Mouse (Mus musculus): ENCODE measurements at regions not wholly inside any gene's neighbourhood (a gene's known extent, or its start where the extent isn't known, plus 50 kb on each side); places are given as distances from the start of the nearest gene placed in this dataset.

- DNase-seq (ENCODE audit: extremely low spot score in 1 of 2, low spot score in 2 of 2): no peak
- intact Hi-C loops (cut with DNase I): no loop called here
Observed at GRCm38 (mm10) chr6:16064691-16065090, 344.2 kb downstream of the Mdfic start.

- no peak for DNase-seq (ENCODE audit: extremely low spot score in 1 of 2, low spot score in 2 of 2)
Observed at GRCm38 (mm10) chr6:16065121-16065520, 344.7 kb downstream of the Mdfic start.

GRCm38 (mm10) chr6:16076266-16076665 is 355.8 kb downstream of the Mdfic start:
- intact Hi-C loops (cut with DNase I): no loop called here
- DNase-seq (ENCODE audit: extremely low spot score in 1 of 2, low spot score in 2 of 2): no peak

More at GRCm38 (mm10) chr6:16065121-16065520, 344.7 kb downstream of the Mdfic start:
- intact Hi-C loops (cut with DNase I): no loop called here

- DNase-seq (ENCODE audit: extremely low spot score in 1 of 2, low spot score in 2 of 2): no peak
- intact Hi-C loops (cut with DNase I): no loop called here
Observed at GRCm38 (mm10) chr6:16077195-16077810, 356.8 kb downstream of the Mdfic start.

GRCm38 (mm10) chr6:16077917-16078316 is 357.5 kb downstream of the Mdfic start:
- intact Hi-C loops (cut with DNase I): no loop called here
- no peak for DNase-seq (ENCODE audit: extremely low spot score in 1 of 2, low spot score in 2 of 2)

- DNase-seq (ENCODE audit: extremely low spot score in 1 of 2, low spot score in 2 of 2): no peak
- intact Hi-C loops (cut with DNase I): no loop called here
Observed at GRCm38 (mm10) chr6:16086952-16087537, 366.6 kb downstream of the Mdfic start.

GRCm38 (mm10) chr6:16098761-16099160 is 378.3 kb downstream of the Mdfic start:
- no peak for DNase-seq (ENCODE audit: extremely low spot score in 1 of 2, low spot score in 2 of 2)
- intact Hi-C loops (cut with DNase I): no loop called here

- intact Hi-C loops (cut with DNase I): no loop called here
- no peak for DNase-seq (ENCODE audit: extremely low spot score in 1 of 2, low spot score in 2 of 2)
Observed at GRCm38 (mm10) chr6:16141009-16141408, 420.5 kb downstream of the Mdfic start.

- no peak for DNase-seq (ENCODE audit: extremely low spot score in 1 of 2, low spot score in 2 of 2)
- intact Hi-C loops (cut with DNase I): no loop called here
Observed at GRCm38 (mm10) chr6:16144538-16144937, 424.1 kb downstream of the Mdfic start.

- intact Hi-C loops (cut with DNase I): no loop called here
- no peak for DNase-seq (ENCODE audit: extremely low spot score in 1 of 2, low spot score in 2 of 2)
Observed at GRCm38 (mm10) chr6:16150535-16150934, 430.1 kb downstream of the Mdfic start.

GRCm38 (mm10) chr6:16151478-16151877 is 431.0 kb downstream of the Mdfic start:
- no peak for DNase-seq (ENCODE audit: extremely low spot score in 1 of 2, low spot score in 2 of 2)
- intact Hi-C loops (cut with DNase I): no loop called here

GRCm38 (mm10) chr6:16152691-16153090 is 432.2 kb downstream of the Mdfic start:
- no peak for DNase-seq (ENCODE audit: extremely low spot score in 1 of 2, low spot score in 2 of 2)
- intact Hi-C loops (cut with DNase I): no loop called here

GRCm38 (mm10) chr6:16165012-16165411 is 444.6 kb downstream of the Mdfic start:
- no peak for DNase-seq (ENCODE audit: extremely low spot score in 1 of 2, low spot score in 2 of 2)
- intact Hi-C loops (cut with DNase I): no loop called here

GRCm38 (mm10) chr6:16171871-16172270 is 451.4 kb downstream of the Mdfic start:
- DNase-seq (ENCODE audit: extremely low spot score in 1 of 2, low spot score in 2 of 2): no peak

GRCm38 (mm10) chr6:16177313-16177712 is 456.9 kb downstream of the Mdfic start:
- intact Hi-C loops (cut with DNase I): no loop called here
- DNase-seq (ENCODE audit: extremely low spot score in 1 of 2, low spot score in 2 of 2): no peak

More at GRCm38 (mm10) chr6:16171871-16172270, 451.4 kb downstream of the Mdfic start:
- intact Hi-C loops (cut with DNase I): no loop called here

GRCm38 (mm10) chr6:16187983-16188550 is 467.6 kb downstream of the Mdfic start:
- intact Hi-C loops (cut with DNase I): no loop called here

GRCm38 (mm10) chr6:16212975-16213374 is 492.5 kb downstream of the Mdfic start:
- intact Hi-C loops (cut with DNase I): no loop called here
- no peak for DNase-seq (ENCODE audit: extremely low spot score in 1 of 2, low spot score in 2 of 2)

More at GRCm38 (mm10) chr6:16187983-16188550, 467.6 kb downstream of the Mdfic start:
- DNase-seq (ENCODE audit: extremely low spot score in 1 of 2, low spot score in 2 of 2): peak; percentile 9 to 11

- intact Hi-C loops (cut with DNase I): no loop called here
- DNase-seq (ENCODE audit: extremely low spot score in 1 of 2, low spot score in 2 of 2): no peak
Observed at GRCm38 (mm10) chr6:16213635-16214034, 493.2 kb downstream of the Mdfic start.

GRCm38 (mm10) chr6:16221002-16221627 is 500.7 kb downstream of the Mdfic start:
- intact Hi-C loops (cut with DNase I): loop anchor here (5.0 kb wide), 1 partner anchor 1324 kb away; no protein-coding TSS in a partner anchor
- peak; percentile 9 to 14 for DNase-seq (ENCODE audit: extremely low spot score in 1 of 2, low spot score in 2 of 2)

All from left cerebral cortex, postnatal 10 days (tissue).